Comparison of ENCODE assay signal across 21 mouse cellular contexts in the genomic region with DNA sequence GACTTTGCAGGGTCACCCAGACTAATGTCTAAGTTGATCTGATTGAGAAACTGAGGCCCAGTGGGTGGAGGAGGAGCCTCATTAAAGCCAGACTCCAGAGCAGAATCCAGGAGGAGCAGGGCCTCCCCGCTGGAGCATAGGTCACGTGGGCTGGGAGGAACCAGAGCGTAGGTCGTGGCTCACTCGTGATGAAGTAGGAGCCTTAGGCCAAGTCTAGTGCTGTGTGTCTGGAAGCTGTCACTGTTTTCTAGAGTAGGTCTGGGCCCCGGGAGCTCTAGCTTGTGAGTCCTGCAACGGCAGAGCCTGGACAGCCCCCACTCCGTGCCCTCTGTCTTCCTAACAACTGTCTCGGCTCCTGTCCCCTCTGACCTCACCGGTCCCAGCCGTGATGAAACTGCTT. TPM values are rescaled to one million over a fixed set of nuclear protein-coding genes. Genes with fewer than 3 reads are reported as not detected.
DNase-seq lines count a peak whose midpoint lies in the region; ATAC-seq and TF ChIP-seq lines count a peak whose summit lies in the region.
"Had no signal": no experiment of that assay in that cellular context is flagged by ENCODE, and none has a peak within 500 bp of the region (broad histone marks: within the 10 kb centered on the region; RNA-seq: fewer than 3 reads in every experiment).

No protein-coding gene starts in this region.

- TF ChIP-seq CTCF in stomach, postnatal 0 days (IDR thresholded peaks at IDR 0.05; ENCODE audit: low read depth): no peak

- no peaks in the 10 kb centered on the region for H3K4me1 ChIP-seq in limb, embryonic 11.5 days (ENCODE audit: control insufficient read depth, insufficient read depth, low read length)
- peaks cover 20% of the 10 kb centered on the region for H3K4me1 ChIP-seq in limb, embryonic 10.5 days
- no peaks in the 10 kb centered on the region for H3K4me1 ChIP-seq in stomach, postnatal 0 days (replicated peaks; ENCODE audit: control insufficient read depth, insufficient read depth)
- H3K4me1 ChIP-seq: hindbrain, embryonic 15.5 days had no signal

- H3K4me2 ChIP-seq in limb, embryonic 11.5 days (ENCODE audit: low read depth, severe bottlenecking): no peak overlapping the region
- H3K4me2 ChIP-seq in stomach, postnatal 0 days (replicated peaks; ENCODE audit: low read depth): no peak overlapping the region
- H3K4me2 ChIP-seq: heart, embryonic 13.5 days; hindbrain, embryonic 15.5 days; kidney, embryonic 15.5 days had no signal

- H3K27me3 ChIP-seq in limb, embryonic 11.5 days (ENCODE audit: control insufficient read depth, insufficient read depth, low read length): no peaks in the 10 kb centered on the region
- H3K27me3 ChIP-seq in limb, embryonic 10.5 days (ENCODE audit: low read depth, poor library complexity, severe bottlenecking): no peaks in the 10 kb centered on the region
- H3K27me3 ChIP-seq in stomach, postnatal 0 days (ENCODE audit: control insufficient read depth, insufficient read depth, low read length): no peaks in the 10 kb centered on the region
- H3K27me3 ChIP-seq: hindbrain, embryonic 15.5 days; kidney, embryonic 15.5 days had no signal

- no peak overlapping the region for H3K9ac ChIP-seq in limb, embryonic 11.5 days (ENCODE audit: low read length)
- no peak overlapping the region for H3K9ac ChIP-seq in stomach, postnatal 0 days (ENCODE audit: low read length)
- H3K9ac ChIP-seq: heart, embryonic 13.5 days; hindbrain, embryonic 15.5 days; kidney, embryonic 15.5 days had no signal

- H3K36me3 ChIP-seq in limb, embryonic 11.5 days (ENCODE audit: control insufficient read depth, insufficient read depth, low read length): no peaks in the 10 kb centered on the region
- H3K36me3 ChIP-seq in limb, embryonic 10.5 days: no peaks in the 10 kb centered on the region
- no peaks in the 10 kb centered on the region for H3K36me3 ChIP-seq in stomach, postnatal 0 days (ENCODE audit: control insufficient read depth, insufficient read depth, low read length)
- H3K36me3 ChIP-seq: heart, embryonic 13.5 days; hindbrain, embryonic 15.5 days; kidney, embryonic 15.5 days had no signal

- TF ChIP-seq EP300 in stomach, postnatal 0 days (optimal IDR thresholded peaks at IDR 0.05): no peak

- no peak overlapping the region for H3K27ac ChIP-seq in limb, embryonic 11.5 days (replicated peaks; ENCODE audit: low read depth, low read length)
- H3K27ac ChIP-seq in limb, embryonic 10.5 days: no peak overlapping the region
- no peak overlapping the region for H3K27ac ChIP-seq in stomach, postnatal 0 days (replicated peaks)
- H3K27ac ChIP-seq: heart, embryonic 13.5 days; hindbrain, embryonic 15.5 days; kidney, embryonic 15.5 days had no signal

- peak; percentile 88 for DNase-seq in heart, adult 11 months
- DNase-seq in heart, adult 8-10 months (ENCODE audit: low spot score): no peak
- DNase-seq in limb, embryonic 11.5 days (ENCODE audit: low spot score): no peak
- DNase-seq in limb, embryonic 10.5 days (ENCODE audit: low spot score): no peak
- peak; percentile 44 for DNase-seq in R1 (ENCODE audit: low read depth, low spot score)
- peak; percentile 52 for DNase-seq in stomach, postnatal 0 days (ENCODE audit: low spot score)
- DNase-seq in lung, postnatal 25 days (ENCODE audit: low spot score): no peak
- DNase-seq: adrenal gland, postnatal 25 days; cerebellum, adult 18-20 months; lung, adult 18-20 months; lung, postnatal 36 days; retina, postnatal 1 day; thymus, postnatal 14 days had no signal

- 0 out of 2 replicates have a peak, but pooled peaks have one; percentile 57 for ATAC-seq in limb, embryonic 11.5 days (ENCODE audit: insufficient number of reproducible peaks, low FRiP score, low TSS enrichment, low read depth)
- peak; percentile 22; the same call in 1 of the 2 replicates for ATAC-seq in stomach, postnatal 0 days (ENCODE audit: low FRiP score, low TSS enrichment)

- no peaks in the 10 kb centered on the region for H3K9me3 ChIP-seq in limb, embryonic 11.5 days (ENCODE audit: control insufficient read depth, low read length)
- no peaks in the 10 kb centered on the region for H3K9me3 ChIP-seq in limb, embryonic 10.5 days (replicated peaks)
- no peaks in the 10 kb centered on the region for H3K9me3 ChIP-seq in stomach, postnatal 0 days (ENCODE audit: control insufficient read depth, low read length)
- H3K9me3 ChIP-seq: heart, embryonic 13.5 days; hindbrain, embryonic 15.5 days; kidney, embryonic 15.5 days had no signal

- H3K4me3 ChIP-seq in limb, embryonic 11.5 days (ENCODE audit: low read depth, low read length): no peak overlapping the region
- no peak overlapping the region for H3K4me3 ChIP-seq in limb, embryonic 10.5 days
- no peak overlapping the region for H3K4me3 ChIP-seq in stomach, postnatal 0 days (ENCODE audit: low read depth, low read length)
- H3K4me3 ChIP-seq: heart, embryonic 13.5 days; hindbrain, embryonic 15.5 days; kidney, embryonic 15.5 days had no signal

- WGBS in limb, embryonic 11.5 days: 60% methylated on average over 11 of the region's 11 CpGs
- 65% methylated on average over 11 of the region's 11 CpGs for WGBS in limb, embryonic 10.5 days
- 53% methylated on average over 11 of the region's 11 CpGs for WGBS in stomach, postnatal 0 days

RNA-seq across cellular contexts. Expression of a gene that starts 2.3 kb away (rescaled TPM):
- not detected for total RNA-seq in heart, adult 8-10 months (2022)
- 0.37 and 0.44 TPM in 2 replicates for polyA plus RNA-seq in limb, embryonic 11.5 days (2014; fragmentation: Nextera tagmentation; extraction: Ambion mirVana)
- polyA plus RNA-seq in limb, embryonic 10.5 days (2016; fragmentation: Nextera tagmentation; extraction: Ambion mirVana): 0.25 and 0.30 TPM in 2 replicates
- polyA plus RNA-seq in stomach, postnatal 0 days (2015; fragmentation: Nextera tagmentation; extraction: Ambion mirVana): 0.29 and 0.36 TPM in 2 replicates
- total RNA-seq: gastrocnemius, adult 18-20 months; layer of hippocampus, adult 18-20 months; layer of hippocampus, postnatal 25 days; left cerebral cortex, postnatal 10 days had no signal

RNA-seq across cellular contexts. Expression of a gene that starts 5.6 kb away (rescaled TPM):
- total RNA-seq in heart, adult 8-10 months (2022): not detected
- 0.23 and 0.28 TPM in 2 replicates for polyA plus RNA-seq in limb, embryonic 11.5 days (2014; fragmentation: Nextera tagmentation; extraction: Ambion mirVana)
- 0.24 TPM in 1 of 2 replicates, not detected in the other for polyA plus RNA-seq in limb, embryonic 10.5 days (2016; fragmentation: Nextera tagmentation; extraction: Ambion mirVana)
- polyA plus RNA-seq in stomach, postnatal 0 days (2015; fragmentation: Nextera tagmentation; extraction: Ambion mirVana): 0.33 and 0.41 TPM in 2 replicates
- total RNA-seq: CH12.LX; gastrocnemius, adult 18-20 months had no signal
- polyA plus RNA-seq: heart, embryonic 13.5 days had no signal

RNA-seq across cellular contexts. Expression of a gene that starts 17.5 kb away (rescaled TPM):
- 10 to 100 TPM; 43.3 to 52.5 (median 48.6) TPM for total RNA-seq in heart, adult 8-10 months (2022)
- 17.8 and 21.0 TPM in 2 replicates for polyA plus RNA-seq in limb, embryonic 11.5 days (2014; fragmentation: Nextera tagmentation; extraction: Ambion mirVana)
- polyA plus RNA-seq in limb, embryonic 10.5 days (2016; fragmentation: Nextera tagmentation; extraction: Ambion mirVana): 29.4 TPM in 2 replicates
- polyA plus RNA-seq in stomach, postnatal 0 days (2015; fragmentation: Nextera tagmentation; extraction: Ambion mirVana): 43.0 and 44.8 TPM in 2 replicates

RNA-seq across cellular contexts. Expression of a gene that starts 27.2 kb away (rescaled TPM):
- total RNA-seq in heart, adult 8-10 months (2022): 10 to 100 TPM; 19.6 to 23.2 (median 22.9) TPM
- 0.41 and 0.45 TPM in 2 replicates for polyA plus RNA-seq in limb, embryonic 11.5 days (2014; fragmentation: Nextera tagmentation; extraction: Ambion mirVana)
- 0.38 and 0.49 TPM in 2 replicates for polyA plus RNA-seq in limb, embryonic 10.5 days (2016; fragmentation: Nextera tagmentation; extraction: Ambion mirVana)
- 7.9 and 9.1 TPM in 2 replicates for polyA plus RNA-seq in stomach, postnatal 0 days (2015; fragmentation: Nextera tagmentation; extraction: Ambion mirVana)

RNA-seq across cellular contexts. Expression of a gene that starts 29.5 kb away (rescaled TPM):
- under 1 TPM in 3 of 4 experiments, not detected in 1; 0.19 to 0.34 (median 0.27) TPM for total RNA-seq in heart, adult 8-10 months (2022)
- polyA plus RNA-seq in limb, embryonic 11.5 days (2014; fragmentation: Nextera tagmentation; extraction: Ambion mirVana): 46.9 and 48.9 TPM in 2 replicates
- polyA plus RNA-seq in limb, embryonic 10.5 days (2016; fragmentation: Nextera tagmentation; extraction: Ambion mirVana): 47.4 and 53.4 TPM in 2 replicates
- 8.9 and 11.7 TPM in 2 replicates for polyA plus RNA-seq in stomach, postnatal 0 days (2015; fragmentation: Nextera tagmentation; extraction: Ambion mirVana)
- total RNA-seq: gastrocnemius, adult 18-20 months had no signal

Comparison
In these comparisons a context has a peak if more than half of its experiments do, and no peak if none do; other contexts are left out.
1. DNase-seq: peak in heart, adult 11 months (single experiment), R1 (single experiment) and stomach, postnatal 0 days (single experiment); none in heart, adult 8-10 months (single experiment), limb, embryonic 11.5 days (single experiment), limb, embryonic 10.5 days (single experiment) and lung, postnatal 25 days (single experiment).